Mouse (Mus musculus): Measurements from ENCODE around the gene Bnc1. TPM values are rescaled to one million over a fixed set of nuclear protein-coding genes. Genes with fewer than 3 reads are reported as not detected.

Gene Bnc1
- polyA plus RNA-seq, 1 experiment, result 1.5 TPM

DNA sequence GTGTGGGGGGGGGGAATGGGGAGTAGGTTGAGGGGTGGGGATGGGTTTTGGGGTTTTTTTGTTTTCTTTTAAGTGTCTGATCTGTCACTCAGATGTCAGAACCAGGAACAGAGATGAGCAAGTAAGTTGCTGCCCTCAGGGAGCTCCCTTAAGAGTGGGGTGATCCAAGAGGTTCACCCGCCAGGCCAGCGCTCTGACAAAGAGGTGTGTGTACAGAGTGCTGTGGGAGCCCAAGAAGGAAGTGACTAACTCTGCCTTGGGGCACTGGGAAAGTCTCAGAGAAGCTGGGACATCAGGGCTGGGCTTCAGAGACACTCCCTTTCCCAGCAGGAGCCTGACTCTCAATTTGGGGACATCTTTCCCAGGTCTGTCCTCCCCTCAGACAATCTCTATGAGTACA is 25.9 kb upstream of the Bnc1 start:
- no peak for DNase-seq
- WGBS, result 56% methylated on average over 2 of the region's 2 CpGs
- Histone ChIP-seq H3K27me3 (ENCODE audit: control insufficient read depth, insufficient read depth, low read length) (no peaks in the 10 kb centered on the region), H3K27ac (ENCODE audit: control insufficient read depth, insufficient read depth, low read length) (no peak overlapping the region), H3K4me3 (ENCODE audit: control insufficient read depth, insufficient read depth, low read length) (no peak overlapping the region), H3K36me3 (ENCODE audit: control insufficient read depth, insufficient read depth, low read length) (no peaks in the 10 kb centered on the region), H3K4me1 (replicated peaks; ENCODE audit: control insufficient read depth, insufficient read depth, low read length) (0 out of 2 replicates have a peak, but pooled peaks cover 2% of the 10 kb centered on the region)
- TF ChIP-seq CTCF (IDR thresholded peaks at IDR 0.05; ENCODE audit: borderline replicate concordance, control insufficient read depth, extremely low read depth, insufficient read depth, low read length, poor library complexity) (no peak), POLR2A (IDR thresholded peaks at IDR 0.05; ENCODE audit: control insufficient read depth, extremely low read depth, insufficient read depth, low read length, poor library complexity) (no peak)

GRCm38 (mm10) chr7:82016751-82017710 is 24.9 kb upstream of the Bnc1 start:
- no peak for DNase-seq
- WGBS, result 36% methylated on average over 25 of the region's 25 CpGs
- no peaks in the 10 kb centered on the region for H3K27me3 ChIP-seq (ENCODE audit: control insufficient read depth, insufficient read depth, low read length)
- 0 out of 2 replicates have a peak, but pooled peaks cover 2% of the 10 kb centered on the region for H3K4me1 ChIP-seq (replicated peaks; ENCODE audit: control insufficient read depth, insufficient read depth, low read length)
- no peaks in the 10 kb centered on the region for H3K36me3 ChIP-seq (ENCODE audit: control insufficient read depth, insufficient read depth, low read length)
- no peak for TF ChIP-seq CTCF (IDR thresholded peaks at IDR 0.05; ENCODE audit: borderline replicate concordance, control insufficient read depth, extremely low read depth, insufficient read depth, low read length, poor library complexity)
- no peak for TF ChIP-seq POLR2A (IDR thresholded peaks at IDR 0.05; ENCODE audit: control insufficient read depth, extremely low read depth, insufficient read depth, low read length, poor library complexity)
- no peak overlapping the region for H3K4me3 ChIP-seq (ENCODE audit: control insufficient read depth, insufficient read depth, low read length)
- no peak overlapping the region for H3K27ac ChIP-seq (ENCODE audit: control insufficient read depth, insufficient read depth, low read length)

- Histone ChIP-seq H3K36me3 (ENCODE audit: control insufficient read depth, insufficient read depth, low read length) (no peaks in the 10 kb centered on the region), H3K27me3 (ENCODE audit: control insufficient read depth, insufficient read depth, low read length) (no peaks in the 10 kb centered on the region), H3K4me3 (ENCODE audit: control insufficient read depth, insufficient read depth, low read length) (no peak overlapping the region), H3K4me1 (replicated peaks; ENCODE audit: control insufficient read depth, insufficient read depth, low read length) (0 out of 2 replicates have a peak, but pooled peaks cover 2% of the 10 kb centered on the region), H3K27ac (ENCODE audit: control insufficient read depth, insufficient read depth, low read length) (no peak overlapping the region)
- DNase-seq, result no peak
- no peak for TF ChIP-seq CTCF (IDR thresholded peaks at IDR 0.05; ENCODE audit: borderline replicate concordance, control insufficient read depth, extremely low read depth, insufficient read depth, low read length, poor library complexity)
- TF ChIP-seq POLR2A (IDR thresholded peaks at IDR 0.05; ENCODE audit: control insufficient read depth, extremely low read depth, insufficient read depth, low read length, poor library complexity), result no peak
- WGBS, result 65% methylated on average over 13 of the region's 13 CpGs
Measured at GRCm38 (mm10) chr7:82012472-82012871, 20.4 kb upstream of the Bnc1 start.

DNA sequence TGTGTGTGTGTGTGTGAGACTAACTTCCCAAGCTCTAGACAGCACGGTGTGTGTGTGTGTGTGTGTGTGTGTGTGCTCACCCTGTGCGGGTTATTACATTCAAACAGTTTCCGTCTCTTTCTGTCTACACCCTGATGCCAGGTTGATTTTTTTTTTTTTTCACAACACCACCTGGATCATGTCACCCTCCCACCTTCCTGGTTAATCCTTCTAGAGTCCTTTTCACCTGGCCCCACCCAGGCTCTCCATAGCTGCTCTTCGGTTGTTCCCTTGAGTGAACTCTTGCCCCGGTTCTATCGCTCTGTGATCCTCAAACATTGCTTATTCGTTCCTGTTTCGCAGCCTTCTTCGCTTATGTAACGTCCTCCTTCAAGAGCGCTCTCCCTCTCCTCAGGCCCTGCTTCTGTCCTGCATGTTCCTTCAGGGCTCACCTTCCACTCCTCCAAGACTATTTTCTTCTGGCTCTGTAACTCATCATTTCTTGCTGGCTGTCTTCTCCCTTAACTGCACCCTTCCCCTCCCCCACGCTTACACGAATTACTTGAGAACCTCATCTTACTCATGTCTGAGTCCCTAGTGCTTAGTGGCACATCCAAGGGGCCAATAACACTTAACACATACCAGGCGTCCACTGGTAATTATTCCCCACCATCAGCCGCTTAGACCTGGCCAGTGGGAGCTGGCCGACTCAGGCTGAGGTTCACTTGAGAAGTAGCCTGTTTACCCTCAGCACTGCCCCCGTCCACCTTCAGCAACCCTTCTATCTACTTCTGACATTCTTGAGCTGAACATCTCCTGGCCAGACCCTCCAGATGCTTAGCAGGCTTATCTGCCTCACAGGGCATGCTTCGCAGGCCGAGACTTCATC is 19.7 kb upstream of the Bnc1 start:
- no peak for TF ChIP-seq CTCF (IDR thresholded peaks at IDR 0.05; ENCODE audit: borderline replicate concordance, control insufficient read depth, extremely low read depth, insufficient read depth, low read length, poor library complexity)
- TF ChIP-seq POLR2A (IDR thresholded peaks at IDR 0.05; ENCODE audit: control insufficient read depth, extremely low read depth, insufficient read depth, low read length, poor library complexity), result no peak
- Histone ChIP-seq H3K36me3 (ENCODE audit: control insufficient read depth, insufficient read depth, low read length) (no peaks in the 10 kb centered on the region), H3K4me3 (ENCODE audit: control insufficient read depth, insufficient read depth, low read length) (no peak overlapping the region), H3K4me1 (replicated peaks; ENCODE audit: control insufficient read depth, insufficient read depth, low read length) (no peaks in the 10 kb centered on the region), H3K27me3 (ENCODE audit: control insufficient read depth, insufficient read depth, low read length) (no peaks in the 10 kb centered on the region), H3K27ac (ENCODE audit: control insufficient read depth, insufficient read depth, low read length) (no peak overlapping the region)
- DNase-seq, result no peak
- 82% methylated on average over 19 of the region's 19 CpGs for WGBS

DNA sequence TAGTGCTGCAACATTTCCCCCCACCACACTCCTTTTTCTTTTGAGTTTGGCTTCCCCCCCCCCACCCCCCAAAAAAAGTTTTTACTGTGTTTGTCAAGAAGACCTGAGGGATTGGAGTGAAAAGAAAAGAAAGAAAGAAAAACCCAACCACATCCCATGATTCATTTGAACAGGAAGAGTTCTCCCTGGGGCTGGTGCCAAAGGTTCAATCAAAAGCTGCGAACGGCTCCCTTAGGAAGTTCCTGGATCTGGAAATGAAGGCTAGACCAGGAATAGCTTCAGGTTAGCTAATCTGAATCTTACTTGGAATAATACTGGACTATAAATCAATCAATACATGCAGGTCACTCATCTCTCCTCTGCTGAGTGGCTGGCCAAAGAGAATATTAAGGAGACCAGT is 15.1 kb upstream of the Bnc1 start:
- Histone ChIP-seq H3K4me3 (ENCODE audit: control insufficient read depth, insufficient read depth, low read length) (no peak overlapping the region), H3K4me1 (replicated peaks; ENCODE audit: control insufficient read depth, insufficient read depth, low read length) (no peaks in the 10 kb centered on the region), H3K27ac (ENCODE audit: control insufficient read depth, insufficient read depth, low read length) (no peak overlapping the region), H3K27me3 (ENCODE audit: control insufficient read depth, insufficient read depth, low read length) (no peaks in the 10 kb centered on the region), H3K36me3 (ENCODE audit: control insufficient read depth, insufficient read depth, low read length) (no peaks in the 10 kb centered on the region)
- no peak for DNase-seq
- TF ChIP-seq POLR2A (IDR thresholded peaks at IDR 0.05; ENCODE audit: control insufficient read depth, extremely low read depth, insufficient read depth, low read length, poor library complexity), result no peak
- no peak for TF ChIP-seq CTCF (IDR thresholded peaks at IDR 0.05; ENCODE audit: borderline replicate concordance, control insufficient read depth, extremely low read depth, insufficient read depth, low read length, poor library complexity)
- 92% methylated on average over 2 of the region's 2 CpGs for WGBS

GRCm38 (mm10) chr7:82004228-82004627 is 12.1 kb upstream of the Bnc1 start:
- Histone ChIP-seq H3K27ac (ENCODE audit: control insufficient read depth, insufficient read depth, low read length) (no peak overlapping the region), H3K4me1 (replicated peaks; ENCODE audit: control insufficient read depth, insufficient read depth, low read length) (no peaks in the 10 kb centered on the region), H3K36me3 (ENCODE audit: control insufficient read depth, insufficient read depth, low read length) (no peaks in the 10 kb centered on the region), H3K4me3 (ENCODE audit: control insufficient read depth, insufficient read depth, low read length) (no peak overlapping the region), H3K27me3 (ENCODE audit: control insufficient read depth, insufficient read depth, low read length) (no peaks in the 10 kb centered on the region)
- WGBS, result 86% methylated on average over 2 of the region's 2 CpGs
- DNase-seq, result no peak
- no peak for TF ChIP-seq POLR2A (IDR thresholded peaks at IDR 0.05; ENCODE audit: control insufficient read depth, extremely low read depth, insufficient read depth, low read length, poor library complexity)
- no peak for TF ChIP-seq CTCF (IDR thresholded peaks at IDR 0.05; ENCODE audit: borderline replicate concordance, control insufficient read depth, extremely low read depth, insufficient read depth, low read length, poor library complexity)
